Mouse (Mus musculus): ENCODE results near the gene Lrrc4. TPM values are rescaled to one million over a fixed set of nuclear protein-coding genes. Genes with fewer than 3 reads are reported as not detected.

Lrrc4 gene
- polyA plus RNA-seq, 1 experiment from 2014 or later: 1.6 TPM

GRCm38 (mm10) chr6:28831854-28832750 lies 555 bp upstream of the Lrrc4 start:
- Histone ChIP-seq H3K27ac (ENCODE audit: low read length) (no peak overlapping the region), H3K4me2 (replicated peaks; ENCODE audit: low read depth, low read length) (peak overlapping the region; percentile 98), H3K4me3 (ENCODE audit: low read length) (peak overlapping the region; percentile 67), H3K4me1 (ENCODE audit: insufficient read depth, low read length) (peaks cover 19% of the 10 kb centered on the region), H3K9ac (replicated peaks; ENCODE audit: low read length) (peak overlapping the region; percentile 77), H3K36me3 (ENCODE audit: insufficient read depth, low read length) (no peaks in the 10 kb centered on the region), H3K9me3 (ENCODE audit: low read length) (no peaks in the 10 kb centered on the region), H3K27me3 (ENCODE audit: insufficient read depth, low read length) (peaks cover 5% of the 10 kb centered on the region; the same call in 1 of the 2 replicates)
- under 1% methylated on average over 63 of the region's 82 CpGs for WGBS
- peak; percentile 49 for ATAC-seq (ENCODE audit: low FRiP score, low TSS enrichment)

- no peaks in the 10 kb centered on the region for H3K36me3 ChIP-seq (ENCODE audit: insufficient read depth, low read length)
- H3K9me3 ChIP-seq (ENCODE audit: low read length): no peaks in the 10 kb centered on the region
- ATAC-seq (ENCODE audit: low FRiP score, low TSS enrichment): no peak
- no peak overlapping the region for H3K4me2 ChIP-seq (replicated peaks; ENCODE audit: low read depth, low read length)
- peaks cover 5% of the 10 kb centered on the region; the same call in 1 of the 2 replicates for H3K27me3 ChIP-seq (ENCODE audit: insufficient read depth, low read length)
- WGBS: 85% methylated on average over 12 of the region's 12 CpGs
- H3K4me1 ChIP-seq (ENCODE audit: insufficient read depth, low read length): peaks cover 19% of the 10 kb centered on the region
- H3K27ac ChIP-seq (ENCODE audit: low read length): no peak overlapping the region
- H3K4me3 ChIP-seq (ENCODE audit: low read length): no peak overlapping the region
- no peak overlapping the region for H3K9ac ChIP-seq (replicated peaks; ENCODE audit: low read length)
Measured at GRCm38 (mm10) chr6:28830306-28830705, 1.2 kb downstream of the Lrrc4 start.

- peaks cover 14% of the 10 kb centered on the region for H3K4me1 ChIP-seq (ENCODE audit: insufficient read depth, low read length)
- 25% methylated on average over 6 of the region's 6 CpGs for WGBS
- no peaks in the 10 kb centered on the region for H3K36me3 ChIP-seq (ENCODE audit: insufficient read depth, low read length)
- no peak overlapping the region for H3K4me2 ChIP-seq (replicated peaks; ENCODE audit: low read depth, low read length)
- no peak overlapping the region for H3K27ac ChIP-seq (ENCODE audit: low read length)
- H3K9me3 ChIP-seq (ENCODE audit: low read length): no peaks in the 10 kb centered on the region
- no peak overlapping the region for H3K4me3 ChIP-seq (ENCODE audit: low read length)
- ATAC-seq (ENCODE audit: low FRiP score, low TSS enrichment): no peak
- H3K9ac ChIP-seq (replicated peaks; ENCODE audit: low read length): no peak overlapping the region
- peaks cover 5% of the 10 kb centered on the region; the same call in 1 of the 2 replicates for H3K27me3 ChIP-seq (ENCODE audit: insufficient read depth, low read length)
Measured at GRCm38 (mm10) chr6:28828593-28828992, 3.0 kb downstream of the Lrrc4 start.

GRCm38 (mm10) chr6:28827565-28827964 lies 4.0 kb downstream of the Lrrc4 start:
- H3K9ac ChIP-seq (replicated peaks; ENCODE audit: low read length): no peak overlapping the region
- 37% methylated on average over 3 of the region's 3 CpGs for WGBS
- no peaks in the 10 kb centered on the region for H3K9me3 ChIP-seq (ENCODE audit: low read length)
- no peak overlapping the region for H3K4me3 ChIP-seq (ENCODE audit: low read length)
- no peaks in the 10 kb centered on the region for H3K36me3 ChIP-seq (ENCODE audit: insufficient read depth, low read length)
- no peak overlapping the region for H3K4me2 ChIP-seq (replicated peaks; ENCODE audit: low read depth, low read length)
- ATAC-seq (ENCODE audit: low FRiP score, low TSS enrichment): no peak
- no peak overlapping the region for H3K27ac ChIP-seq (ENCODE audit: low read length)
- H3K4me1 ChIP-seq (ENCODE audit: insufficient read depth, low read length): 0 out of 2 replicates have a peak, but pooled peaks cover 10% of the 10 kb centered on the region
- peaks cover 5% of the 10 kb centered on the region; the same call in 1 of the 2 replicates for H3K27me3 ChIP-seq (ENCODE audit: insufficient read depth, low read length)

GRCm38 (mm10) chr6:28826689-28827389 lies 4.7 kb downstream of the Lrrc4 start:
- H3K36me3 ChIP-seq (ENCODE audit: insufficient read depth, low read length): no peaks in the 10 kb centered on the region
- no peak for ATAC-seq (ENCODE audit: low FRiP score, low TSS enrichment)
- H3K27me3 ChIP-seq (ENCODE audit: insufficient read depth, low read length): peaks cover 5% of the 10 kb centered on the region; the same call in 1 of the 2 replicates
- H3K4me1 ChIP-seq (ENCODE audit: insufficient read depth, low read length): 0 out of 2 replicates have a peak, but pooled peaks cover 6% of the 10 kb centered on the region
- no peak overlapping the region for H3K9ac ChIP-seq (replicated peaks; ENCODE audit: low read length)
- 69% methylated on average over 9 of the region's 9 CpGs for WGBS
- no peak overlapping the region for H3K4me2 ChIP-seq (replicated peaks; ENCODE audit: low read depth, low read length)
- H3K27ac ChIP-seq (ENCODE audit: low read length): no peak overlapping the region
- H3K9me3 ChIP-seq (ENCODE audit: low read length): no peaks in the 10 kb centered on the region
- no peak overlapping the region for H3K4me3 ChIP-seq (ENCODE audit: low read length)

- H3K4me1 ChIP-seq (ENCODE audit: insufficient read depth, low read length): 0 out of 2 replicates have a peak, but pooled peaks cover 6% of the 10 kb centered on the region
- peaks cover under 1% of the 10 kb centered on the region; the same call in 1 of the 2 replicates for H3K27me3 ChIP-seq (ENCODE audit: insufficient read depth, low read length)
- no peak overlapping the region for H3K4me2 ChIP-seq (replicated peaks; ENCODE audit: low read depth, low read length)
- no peaks in the 10 kb centered on the region for H3K9me3 ChIP-seq (ENCODE audit: low read length)
- no peaks in the 10 kb centered on the region for H3K36me3 ChIP-seq (ENCODE audit: insufficient read depth, low read length)
- H3K4me3 ChIP-seq (ENCODE audit: low read length): no peak overlapping the region
- ATAC-seq (ENCODE audit: low FRiP score, low TSS enrichment): no peak
- 75% methylated on average over 3 of the region's 3 CpGs for WGBS
- H3K9ac ChIP-seq (replicated peaks; ENCODE audit: low read length): no peak overlapping the region
- H3K27ac ChIP-seq (ENCODE audit: low read length): no peak overlapping the region
Measured at GRCm38 (mm10) chr6:28825894-28826293, 5.7 kb downstream of the Lrrc4 start.

- Histone ChIP-seq H3K4me1 (ENCODE audit: insufficient read depth, low read length) (0 out of 2 replicates have a peak, but pooled peaks cover 5% of the 10 kb centered on the region), H3K36me3 (ENCODE audit: insufficient read depth, low read length) (0 out of 2 replicates have a peak, but pooled peaks cover 2% of the 10 kb centered on the region), H3K27me3 (ENCODE audit: insufficient read depth, low read length) (no peaks in the 10 kb centered on the region), H3K9me3 (ENCODE audit: low read length) (no peaks in the 10 kb centered on the region), H3K4me2 (replicated peaks; ENCODE audit: low read depth, low read length) (no peak overlapping the region), H3K27ac (ENCODE audit: low read length) (no peak overlapping the region), H3K9ac (replicated peaks; ENCODE audit: low read length) (no peak overlapping the region), H3K4me3 (ENCODE audit: low read length) (no peak overlapping the region)
- no peak for ATAC-seq (ENCODE audit: low FRiP score, low TSS enrichment)
- WGBS: 87% methylated on average over 5 of the region's 5 CpGs
Measured at GRCm38 (mm10) chr6:28823802-28824201, 7.7 kb downstream of the Lrrc4 start.

GRCm38 (mm10) chr6:28823375-28823774 lies 8.2 kb downstream of the Lrrc4 start:
- WGBS: 93% methylated on average over 3 of the region's 3 CpGs
- H3K9ac ChIP-seq (replicated peaks; ENCODE audit: low read length): no peak overlapping the region
- H3K4me1 ChIP-seq (ENCODE audit: insufficient read depth, low read length): 0 out of 2 replicates have a peak, but pooled peaks cover 3% of the 10 kb centered on the region
- no peaks in the 10 kb centered on the region for H3K9me3 ChIP-seq (ENCODE audit: low read length)
- no peaks in the 10 kb centered on the region for H3K27me3 ChIP-seq (ENCODE audit: insufficient read depth, low read length)
- no peak for ATAC-seq (ENCODE audit: low FRiP score, low TSS enrichment)
- H3K4me3 ChIP-seq (ENCODE audit: low read length): no peak overlapping the region
- no peak overlapping the region for H3K27ac ChIP-seq (ENCODE audit: low read length)
- no peak overlapping the region for H3K4me2 ChIP-seq (replicated peaks; ENCODE audit: low read depth, low read length)
- H3K36me3 ChIP-seq (ENCODE audit: insufficient read depth, low read length): 0 out of 2 replicates have a peak, but pooled peaks cover 2% of the 10 kb centered on the region

GRCm38 (mm10) chr6:28822296-28822695 lies 9.3 kb downstream of the Lrrc4 start:
- no peak for ATAC-seq (ENCODE audit: low FRiP score, low TSS enrichment)
- H3K36me3 ChIP-seq (ENCODE audit: insufficient read depth, low read length): 0 out of 2 replicates have a peak, but pooled peaks cover 2% of the 10 kb centered on the region
- no peak overlapping the region for H3K4me3 ChIP-seq (ENCODE audit: low read length)
- no peaks in the 10 kb centered on the region for H3K9me3 ChIP-seq (ENCODE audit: low read length)
- H3K9ac ChIP-seq (replicated peaks; ENCODE audit: low read length): no peak overlapping the region
- H3K4me2 ChIP-seq (replicated peaks; ENCODE audit: low read depth, low read length): no peak overlapping the region
- no peaks in the 10 kb centered on the region for H3K4me1 ChIP-seq (ENCODE audit: insufficient read depth, low read length)
- H3K27me3 ChIP-seq (ENCODE audit: insufficient read depth, low read length): no peaks in the 10 kb centered on the region
- 77% methylated on average over 3 of the region's 3 CpGs for WGBS
- H3K27ac ChIP-seq (ENCODE audit: low read length): no peak overlapping the region

All from kidney, embryonic 16.5 days (tissue).